Mouse (Mus musculus): ENCODE data around the gene Ptgr2.

- TF ChIP-seq CTCF (IDR thresholded peaks at IDR 0.05; ENCODE audit: low read depth, low read length) (no peak), POLR2A (IDR thresholded peaks at IDR 0.05; ENCODE audit: insufficient read depth, low read length) (no peak)
Observed at GRCm38 (mm10) chr12:84275288-84275687, 9.7 kb upstream of the Ptgr2 start.

Data from ES-Bruce4 (cell line).